Mouse (Mus musculus) heart, postnatal 0 days (tissue): ENCODE measurements at regions not wholly inside any gene's neighbourhood (a gene's known extent, or its start where the extent isn't known, plus 50 kb on each side); places are given as distances from the start of the nearest gene placed in this dataset.

Experiments used
- CTCF ChIP-seq: IDR thresholded peaks from 2 replicates; pipeline ENCODE4 v1.5.1; 2016; ENCODE audit warnings: antibody characterized with exemption, control low read depth, low read depth
- EP300 ChIP-seq: IDR thresholded peaks from 2 replicates; pipeline ENCODE4 v1.6.1; 2016; ENCODE audit warnings: antibody characterized with exemption, low read depth

DNA sequence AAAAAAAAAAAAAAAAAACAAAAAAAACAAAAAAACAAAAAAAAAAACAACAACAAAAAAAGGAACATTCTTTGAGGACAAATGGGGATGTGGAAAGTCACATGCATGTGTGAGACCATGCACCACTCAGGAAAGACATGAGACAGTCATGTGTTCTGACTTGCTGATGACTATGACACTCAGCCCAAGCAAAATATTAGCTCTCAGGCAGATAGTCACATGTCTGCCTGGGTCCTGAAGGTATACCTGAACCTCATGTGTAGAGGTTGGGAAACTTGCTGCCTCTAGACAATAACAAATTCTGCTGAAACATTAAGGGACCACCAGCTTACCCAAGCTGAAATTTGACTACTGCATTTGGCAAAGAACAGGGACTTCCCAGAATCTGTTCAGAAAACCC is 147.6 kb upstream of the Akr1e1 start:
- no peak for TF ChIP-seq EP300
- TF ChIP-seq CTCF: no peak
